Mouse (Mus musculus) liver, adult 2 months (tissue): ENCODE measurements around the gene Mutyh. TPM values are rescaled to one million over a fixed set of nuclear protein-coding genes. Genes with fewer than 3 reads are reported as not detected.

Experiments
- DNase-seq: peaks from one replicate; pipeline ENCODE4 v3.0.0-alpha.2; 2011; ENCODE audit warnings: low read depth, low spot score; ENCODE audit errors: extremely low read depth
- H3K27ac ChIP-seq: fragments of 200-500 bp; replicated peaks from 2 replicates; pipeline ENCODE4 v1.5.1; 2012; ENCODE audit warnings: low read depth, mild to moderate bottlenecking, control low read depth, inconsistent platforms, low read length; ENCODE audit not compliant: insufficient read depth
- H3K27me3 ChIP-seq: fragments of 200-500 bp; 2 replicates; pipeline ENCODE4 v1.6.1; 2012; ENCODE audit warnings: mild to moderate bottlenecking, moderate library complexity, low read length, inconsistent platforms; ENCODE audit not compliant: control insufficient read depth, insufficient read depth
- H3K36me3 ChIP-seq: fragments of 200-500 bp; 2 replicates; pipeline ENCODE4 v1.6.1; 2012; ENCODE audit warnings: low read length, inconsistent platforms; ENCODE audit not compliant: control insufficient read depth, insufficient read depth
- H3K4me1 ChIP-seq: fragments of 200-500 bp; 2 replicates; pipeline ENCODE4 v1.6.1; 2011; ENCODE audit warnings: low read length; ENCODE audit not compliant: control insufficient read depth, insufficient read depth
- H3K4me3 ChIP-seq: fragments of 200-500 bp; 2 replicates; pipeline ENCODE4 v1.5.1; 2011; ENCODE audit warnings: low read depth, mild to moderate bottlenecking, control low read depth, low read length, moderate library complexity; ENCODE audit not compliant: insufficient read depth
- H3K79me2 ChIP-seq: fragments of 200-500 bp; 2 replicates; pipeline ENCODE4 v1.6.1; 2012; ENCODE audit warnings: inconsistent platforms, mild to moderate bottlenecking, low read length, moderate library complexity; ENCODE audit not compliant: control insufficient read depth, insufficient read depth
- H3K9ac ChIP-seq: fragments of 200-500 bp; 2 replicates; pipeline ENCODE4 v1.6.1; 2012; ENCODE audit warnings: low read depth, mild to moderate bottlenecking, control low read depth, inconsistent platforms, low read length
- CTCF ChIP-seq: fragments of 200-500 bp; IDR thresholded peaks from 2 replicates; pipeline ENCODE4 v1.5.1; 2011; ENCODE audit warnings: low read depth, low read length, control low read depth
- POLR2A ChIP-seq: fragments of 200-500 bp; IDR thresholded peaks from 2 replicates; pipeline ENCODE4 v1.6.1; 2011; ENCODE audit warnings: low read length, control low read depth; ENCODE audit not compliant: insufficient read depth; ENCODE audit errors: extremely low read depth
- WGBS: fragments of 180-500 bp; shearing (Covaris S2); methylation state at CpG from one replicate; pipeline ENCODE4 v1.1.7; 2018; 5-methylcytosine and 5-hydroxymethylcytosine counted together
- polyA plus RNA-seq: library from polyadenylated mRNA; depleted of rRNA; stranded (reverse); fragments of >200 nt; gene quantifications from 2 replicates; pipeline ENCODE4 v1.2.3, GENCODE M21; 2012
- total RNA-seq: library from RNA; depleted of rRNA; stranded (reverse); fragments of >200 nt; gene quantifications from 2 replicates; pipeline ENCODE4 v1.2.3, GENCODE M21; 2014

The Mutyh gene
- total and polyA plus RNA-seq, 2 experiments: 0.28 to 1.2 TPM

DNA sequence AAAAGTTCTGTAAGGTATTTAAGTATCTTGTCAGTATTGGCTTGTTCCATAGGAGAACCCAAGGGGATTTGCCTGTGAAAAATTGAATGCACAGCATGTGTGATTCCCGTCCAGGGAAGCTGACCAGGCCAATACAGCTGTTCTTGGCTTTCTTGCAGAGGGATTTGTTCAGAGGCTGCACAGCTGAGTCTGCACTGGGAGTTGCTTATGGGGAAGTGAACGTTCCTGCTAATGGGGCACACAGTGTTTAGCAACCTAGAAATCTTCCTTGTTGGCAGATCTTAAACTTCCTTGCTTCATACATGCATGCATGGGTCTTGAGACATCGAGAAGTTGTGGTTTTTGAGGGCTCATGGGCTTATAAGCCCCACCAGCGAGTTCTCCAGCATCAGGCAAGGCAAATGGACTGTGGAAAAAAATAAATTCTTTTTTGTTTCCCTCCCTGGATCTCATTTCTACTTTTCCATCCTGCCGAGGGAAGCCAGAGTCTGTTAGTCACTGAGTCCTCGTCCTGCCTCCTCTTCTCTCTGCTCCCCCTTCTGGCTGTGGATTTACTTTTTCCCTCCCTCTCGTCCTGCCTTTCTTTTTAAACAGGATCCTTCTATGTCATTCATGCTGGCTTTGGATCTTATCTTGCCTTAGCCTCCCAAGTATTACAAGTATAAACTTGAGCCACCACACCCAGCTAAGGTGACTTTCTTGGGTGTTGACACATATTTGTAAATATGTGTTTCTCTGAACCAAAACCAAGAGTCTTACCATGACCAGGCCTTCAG lies 19.4 kb upstream of the Mutyh start:
- H3K4me3 ChIP-seq: no peak overlapping the region
- peak; percentile 24 for DNase-seq
- H3K27me3 ChIP-seq: no peaks in the 10 kb centered on the region
- H3K4me1 ChIP-seq: no peaks in the 10 kb centered on the region; the same call in 1 of the 2 replicates
- 71% methylated on average over 7 of the region's 7 CpGs for WGBS
- H3K9ac ChIP-seq: no peak overlapping the region
- TF ChIP-seq CTCF (no peak), POLR2A (no peak)
- H3K79me2 ChIP-seq: no peaks in the 10 kb centered on the region
- H3K36me3 ChIP-seq: no peaks in the 10 kb centered on the region
- no peak overlapping the region for H3K27ac ChIP-seq

DNA sequence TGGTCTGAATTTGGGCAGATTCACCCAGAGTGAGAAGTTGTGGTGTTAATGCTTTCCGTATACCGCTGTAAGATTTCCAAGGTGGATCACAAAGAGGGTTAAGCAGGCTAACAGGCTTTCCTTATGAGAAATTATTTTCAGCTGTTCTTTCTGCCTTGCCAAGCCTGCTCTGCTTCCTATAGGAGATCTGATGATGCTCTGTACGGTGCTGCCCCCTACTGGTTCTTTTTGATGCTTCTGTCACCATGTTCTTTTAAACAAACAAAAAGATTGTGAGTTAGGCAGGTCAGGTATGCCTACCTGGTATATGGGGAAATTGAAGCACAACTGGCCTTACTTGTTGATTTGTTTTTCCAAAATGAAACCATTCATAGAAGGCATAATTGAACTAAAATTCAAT lies 18.6 kb upstream of the Mutyh start:
- no peak overlapping the region for H3K27ac ChIP-seq
- H3K27me3 ChIP-seq: no peaks in the 10 kb centered on the region
- DNase-seq: peak; percentile 60
- TF ChIP-seq CTCF (peak; percentile 42; the same call in 1 of the 2 replicates), POLR2A (no peak)
- 30% methylated on average over 3 of the region's 3 CpGs for WGBS
- H3K4me3 ChIP-seq: no peak overlapping the region
- H3K4me1 ChIP-seq: no peaks in the 10 kb centered on the region; the same call in 1 of the 2 replicates
- no peak overlapping the region for H3K9ac ChIP-seq
- no peaks in the 10 kb centered on the region for H3K79me2 ChIP-seq
- H3K36me3 ChIP-seq: 0 out of 2 replicates have a peak, but pooled peaks cover 3% of the 10 kb centered on the region

DNA sequence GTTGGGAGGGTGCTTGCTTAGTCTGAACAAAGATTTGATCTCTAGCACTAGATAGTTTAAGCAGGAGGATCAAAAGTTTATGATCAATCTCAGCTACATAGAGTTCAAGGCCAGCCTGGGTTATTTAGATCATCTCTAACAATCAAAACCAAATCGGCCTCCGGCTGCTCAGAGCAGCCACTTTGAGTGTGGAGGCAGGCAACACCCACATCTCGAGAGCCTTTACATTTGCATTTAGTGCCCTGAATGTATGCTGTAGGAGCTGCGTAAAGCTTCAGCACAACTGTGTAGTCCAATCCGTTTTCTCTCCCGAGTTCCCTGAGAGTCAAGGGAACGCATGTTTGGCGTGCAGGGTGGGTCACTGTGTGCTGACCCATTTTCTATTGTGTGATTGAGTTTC lies 15.1 kb upstream of the Mutyh start:
- Histone ChIP-seq H3K4me3 (no peak overlapping the region), H3K4me1 (peaks cover 6% of the 10 kb centered on the region), H3K9ac (no peak overlapping the region), H3K79me2 (no peaks in the 10 kb centered on the region), H3K36me3 (0 out of 2 replicates have a peak, but pooled peaks cover 3% of the 10 kb centered on the region), H3K27ac (no peak overlapping the region), H3K27me3 (no peaks in the 10 kb centered on the region)
- TF ChIP-seq POLR2A (no peak), CTCF (no peak)
- WGBS: 91% methylated on average over 8 of the region's 8 CpGs
- no peak for DNase-seq

DNA sequence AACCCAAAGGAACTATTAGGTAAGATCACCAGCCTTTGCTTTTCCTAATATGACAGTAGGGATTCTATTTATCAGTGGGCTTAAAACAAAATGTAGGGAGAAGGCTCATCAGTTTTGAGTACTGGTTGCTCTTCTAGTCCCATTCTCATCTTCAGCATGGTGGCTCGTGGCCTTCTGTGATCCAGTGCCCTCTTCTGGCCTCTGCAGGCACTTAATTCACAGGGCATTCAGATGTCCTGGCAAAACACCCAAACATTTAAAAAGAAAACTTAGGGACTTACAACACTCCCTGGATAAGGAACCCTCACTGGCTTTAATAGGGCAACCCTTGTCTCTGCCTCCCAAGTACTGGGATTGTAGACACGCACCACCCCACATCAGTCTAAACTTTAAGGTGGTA lies 13.2 kb upstream of the Mutyh start:
- Histone ChIP-seq H3K27me3 (no peaks in the 10 kb centered on the region), H3K9ac (no peak overlapping the region), H3K27ac (no peak overlapping the region), H3K4me1 (peaks cover 6% of the 10 kb centered on the region), H3K79me2 (no peaks in the 10 kb centered on the region), H3K4me3 (no peak overlapping the region), H3K36me3 (0 out of 2 replicates have a peak, but pooled peaks cover 3% of the 10 kb centered on the region)
- TF ChIP-seq POLR2A (no peak), CTCF (0 out of 2 replicates have a peak, but pooled peaks have one; percentile 11)
- DNase-seq: peak; percentile 29
- WGBS: 70% methylated on average over 2 of the region's 2 CpGs

- Histone ChIP-seq H3K4me1 (peaks cover 6% of the 10 kb centered on the region), H3K27ac (peak overlapping the region; percentile 61)
These were observed 10.9 kb upstream of the Mutyh start for GRCm38 (mm10) chr4:116796442-116797110.

DNA sequence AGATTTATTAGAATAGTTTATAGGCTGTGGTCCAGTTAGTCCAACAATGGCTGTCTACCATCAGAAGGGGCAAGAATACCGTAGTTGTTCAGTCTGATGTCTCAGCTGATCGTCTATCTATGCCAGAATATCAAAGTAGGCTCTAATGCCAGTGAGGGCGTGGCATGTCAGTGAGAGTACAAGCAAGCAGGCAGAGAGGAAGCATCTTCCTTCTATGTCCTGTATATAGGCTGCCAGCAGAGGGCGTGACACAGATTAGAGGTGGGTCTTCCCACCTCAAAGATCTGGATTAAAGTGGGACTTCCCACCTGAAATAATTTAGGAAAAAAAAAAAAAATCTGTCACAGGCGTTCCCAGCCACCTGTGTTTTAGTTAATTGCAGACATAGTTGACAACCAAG lies 7.6 kb upstream of the Mutyh start:
- TF ChIP-seq POLR2A (no peak), CTCF (no peak)
- Histone ChIP-seq H3K36me3 (peaks cover 12% of the 10 kb centered on the region; the same call in 1 of the 2 replicates), H3K4me3 (no peak overlapping the region), H3K79me2 (no peaks in the 10 kb centered on the region), H3K4me1 (peaks cover 6% of the 10 kb centered on the region), H3K9ac (no peak overlapping the region), H3K27me3 (no peaks in the 10 kb centered on the region), H3K27ac (no peak overlapping the region)
- DNase-seq: no peak
- WGBS: 63% methylated on average over 5 of the region's 5 CpGs

More at GRCm38 (mm10) chr4:116796442-116797110, 10.9 kb upstream of the Mutyh start:
- WGBS: 15% methylated on average over 1 of the region's 1 CpGs
- H3K36me3 ChIP-seq: 0 out of 2 replicates have a peak, but pooled peaks cover 3% of the 10 kb centered on the region
- no peak for TF ChIP-seq CTCF
- no peak for TF ChIP-seq POLR2A
- H3K79me2 ChIP-seq: no peaks in the 10 kb centered on the region
- no peak overlapping the region for H3K9ac ChIP-seq
- H3K27me3 ChIP-seq: no peaks in the 10 kb centered on the region
- no peak overlapping the region for H3K4me3 ChIP-seq
- peak; percentile 82 for DNase-seq
